In genomic region chr12:29652516-29652915, GRCm38 (mm10) we compare ENCODE assay signal across 21 mouse cellular contexts.
DNase-seq lines count a peak whose midpoint lies in the region; ATAC-seq and TF ChIP-seq lines count a peak whose summit lies in the region.
"Had no signal": no experiment of that assay in that cellular context is flagged by ENCODE, and none has a peak within 500 bp of the region (broad histone marks: within the 10 kb centered on the region; RNA-seq: fewer than 3 reads in every experiment).

No protein-coding gene starts in this region.

- no peaks in the 10 kb centered on the region for H3K36me3 ChIP-seq in heart, embryonic 12.5 days
- H3K36me3 ChIP-seq: embryonic facial prominence, embryonic 13.5 days; embryonic facial prominence, embryonic 15.5 days; forebrain, embryonic 10.5 days; forebrain, embryonic 12.5 days had no signal

- peak; percentile 33 for DNase-seq in cerebellum, adult 9-11 months
- DNase-seq in cerebellum, adult 11 months = no peak
- DNase-seq in heart, postnatal 25 days (ENCODE audit: low spot score) = no peak
- DNase-seq in layer of hippocampus, adult 2 months (ENCODE audit: low spot score in 2 of 2) = no peak
- DNase-seq in layer of hippocampus, adult 11-12 months (ENCODE audit: low spot score) = no peak
- peak; percentile 53 for DNase-seq in brain, adult 2 months (ENCODE audit: low read depth, low spot score)
- DNase-seq in adrenal gland, adult (ENCODE audit: inconsistent age in 2 of 2, low spot score in 1 of 2) = no peak
- DNase-seq: adrenal gland, adult 8-10 months; adrenal gland, postnatal 14 days; adrenal gland, postnatal 36 days; cerebellum, adult 8-10 months; cerebellum, postnatal 36 days; embryo, embryonic 11 days had no signal

- WGBS in heart, embryonic 12.5 days = 53% methylated on average over 5 of the region's 5 CpGs

- no peaks in the 10 kb centered on the region for H3K9me3 ChIP-seq in heart, embryonic 12.5 days (replicated peaks)
- H3K9me3 ChIP-seq: embryonic facial prominence, embryonic 13.5 days; embryonic facial prominence, embryonic 15.5 days; forebrain, embryonic 10.5 days; forebrain, embryonic 12.5 days had no signal

- H3K9ac ChIP-seq in heart, embryonic 12.5 days = no peak overlapping the region
- H3K9ac ChIP-seq: embryonic facial prominence, embryonic 13.5 days; embryonic facial prominence, embryonic 15.5 days; forebrain, embryonic 12.5 days had no signal

- no peaks in the 10 kb centered on the region for H3K27me3 ChIP-seq in heart, embryonic 12.5 days (replicated peaks)
- H3K27me3 ChIP-seq: embryonic facial prominence, embryonic 13.5 days; embryonic facial prominence, embryonic 15.5 days; forebrain, embryonic 12.5 days had no signal

- H3K4me2 ChIP-seq in heart, embryonic 12.5 days = no peak overlapping the region
- H3K4me2 ChIP-seq: embryonic facial prominence, embryonic 13.5 days; embryonic facial prominence, embryonic 15.5 days; forebrain, embryonic 12.5 days had no signal

- no peak for TF ChIP-seq CTCF in layer of hippocampus, adult 2 months (conservative IDR thresholded peaks at IDR 0.05)

- H3K27ac ChIP-seq in heart, embryonic 12.5 days (ENCODE audit: poor library complexity, severe bottlenecking) = no peak overlapping the region
- H3K27ac ChIP-seq in layer of hippocampus, adult 2 months = peak overlapping the region; percentile 89; the same call in 1 of the 2 replicates
- H3K27ac ChIP-seq: embryonic facial prominence, embryonic 13.5 days; embryonic facial prominence, embryonic 15.5 days; forebrain, embryonic 10.5 days; forebrain, embryonic 12.5 days had no signal

- ATAC-seq in heart, embryonic 12.5 days (ENCODE audit: insufficient number of reproducible peaks, low FRiP score) = 0 out of 2 replicates have a peak, but pooled peaks have one; percentile 6
- ATAC-seq: forebrain, embryonic 14.5 days; forebrain, embryonic 16.5 days had no signal

- peaks cover 15% of the 10 kb centered on the region for H3K4me1 ChIP-seq in heart, embryonic 12.5 days (replicated peaks)
- H3K4me1 ChIP-seq: embryonic facial prominence, embryonic 13.5 days; embryonic facial prominence, embryonic 15.5 days; forebrain, embryonic 10.5 days had no signal

- H3K4me3 ChIP-seq in heart, embryonic 12.5 days = no peak overlapping the region
- H3K4me3 ChIP-seq in layer of hippocampus, adult 2 months = no peak overlapping the region
- H3K4me3 ChIP-seq: embryonic facial prominence, embryonic 13.5 days; embryonic facial prominence, embryonic 15.5 days; erythroblast, embryonic 14.5 days; forebrain, embryonic 10.5 days; forebrain, embryonic 12.5 days had no signal

- intact Hi-C loops in heart, postnatal 25 days (cut with DNase I) = no loop called here

Comparison
In these comparisons a context has a peak if more than half of its experiments do, and no peak if none do; other contexts are left out.
1. DNase-seq: peak in cerebellum, adult 9-11 months (single experiment) and brain, adult 2 months (single experiment); none in cerebellum, adult 11 months (single experiment), heart, postnatal 25 days (single experiment), layer of hippocampus, adult 2 months (0 of 2), layer of hippocampus, adult 11-12 months (single experiment) and adrenal gland, adult (0 of 2).